Mouse (Mus musculus) midbrain, embryonic 16.5 days (tissue): ENCODE results near the gene Pemt. TPM values are rescaled to one million over a fixed set of nuclear protein-coding genes. Genes with fewer than 3 reads are reported as not detected.

ENCODE experiments used
- ATAC-seq: fragments of 200-750 bp; cut with Nextera tagmentation; 2 replicates; pipeline ENCODE4 v1.8.0; 2017; ENCODE audit warnings: moderate TSS enrichment
- H3K27ac ChIP-seq: fragments of 300-500 bp; sonication (generic); 2 replicates; pipeline ENCODE4 v1.5.1; 2014; ENCODE audit warnings: mild to moderate bottlenecking, low read length, mixed read lengths
- H3K27me3 ChIP-seq: fragments of 300-500 bp; sonication (generic); 2 replicates; pipeline ENCODE4 v1.6.1; 2014; ENCODE audit warnings: low read depth, low read length, mixed read lengths; ENCODE audit not compliant: control insufficient read depth, insufficient read depth
- H3K36me3 ChIP-seq: fragments of 300-500 bp; sonication (generic); 2 replicates; pipeline ENCODE4 v1.6.1; 2014; ENCODE audit warnings: mild to moderate bottlenecking, low read length, moderate library complexity, mixed read lengths; ENCODE audit not compliant: control insufficient read depth, insufficient read depth
- H3K4me1 ChIP-seq: fragments of 300-500 bp; sonication (generic); 2 replicates; pipeline ENCODE4 v1.6.1; 2014; ENCODE audit warnings: mild to moderate bottlenecking, low read length, mixed read lengths; ENCODE audit not compliant: control insufficient read depth, insufficient read depth
- H3K4me2 ChIP-seq: fragments of 300-500 bp; sonication (generic); 2 replicates; pipeline ENCODE4 v1.6.1; 2014; ENCODE audit warnings: mild to moderate bottlenecking, low read length, mixed read lengths
- H3K4me3 ChIP-seq: fragments of 300-500 bp; sonication (generic); 2 replicates; pipeline ENCODE4 v1.5.1; 2014; ENCODE audit warnings: low read depth, mild to moderate bottlenecking, low read length, moderate library complexity, mixed read lengths
- H3K9ac ChIP-seq: fragments of 300-500 bp; sonication (generic); 2 replicates; pipeline ENCODE4 v1.6.1; 2014; ENCODE audit warnings: low read depth, low read length, mixed read lengths
- H3K9me3 ChIP-seq: fragments of 300-500 bp; sonication (generic); replicated peaks from 2 replicates; pipeline ENCODE4 v1.6.1; 2014; ENCODE audit warnings: mild to moderate bottlenecking, low read length, mixed read lengths; ENCODE audit not compliant: control insufficient read depth, poor library complexity, severe bottlenecking
- WGBS: fragments of 180-500 bp; shearing (Covaris S2); extraction: QIAGEN DNeasy Blood & Tissue Kit; methylation state at CpG from one replicate; pipeline ENCODE4 v1.1.7; 2014; 5-methylcytosine and 5-hydroxymethylcytosine counted together
- polyA plus RNA-seq: library from polyadenylated mRNA; unstranded; fragments of >200 nt; fragmentation: Nextera tagmentation; extraction: Ambion mirVana; gene quantifications from 2 replicates; pipeline ENCODE4 v1.2.1, GENCODE M21; 2015

The Pemt gene
- polyA plus RNA-seq, 1 experiment from 2014 or later, result 9.4 TPM

GRCm38 (mm10) chr11:60036537-60037220 is 9.6 kb downstream of the Pemt start:
- Histone ChIP-seq H3K27me3 (no peaks in the 10 kb centered on the region), H3K27ac (no peak overlapping the region), H3K36me3 (no peaks in the 10 kb centered on the region), H3K9me3 (no peaks in the 10 kb centered on the region), H3K4me3 (no peak overlapping the region), H3K4me2 (no peak overlapping the region), H3K4me1 (no peaks in the 10 kb centered on the region), H3K9ac (no peak overlapping the region)
- ATAC-seq, result no peak
- WGBS, result 58% methylated on average over 5 of the region's 5 CpGs

GRCm38 (mm10) chr11:60034911-60035400 is 11.3 kb downstream of the Pemt start:
- ATAC-seq, result no peak
- H3K36me3 ChIP-seq, result no peaks in the 10 kb centered on the region
- H3K4me1 ChIP-seq, result no peaks in the 10 kb centered on the region
- no peak overlapping the region for H3K4me3 ChIP-seq
- H3K9ac ChIP-seq, result no peak overlapping the region
- H3K27ac ChIP-seq, result no peak overlapping the region
- H3K27me3 ChIP-seq, result no peaks in the 10 kb centered on the region
- no peak overlapping the region for H3K4me2 ChIP-seq
- no peaks in the 10 kb centered on the region for H3K9me3 ChIP-seq
- 84% methylated on average over 8 of the region's 8 CpGs for WGBS

- 69% methylated on average over 6 of the region's 6 CpGs for WGBS
- Histone ChIP-seq H3K9me3 (no peaks in the 10 kb centered on the region), H3K27ac (no peak overlapping the region), H3K4me1 (no peaks in the 10 kb centered on the region), H3K36me3 (no peaks in the 10 kb centered on the region), H3K27me3 (no peaks in the 10 kb centered on the region), H3K4me3 (no peak overlapping the region), H3K4me2 (no peak overlapping the region), H3K9ac (no peak overlapping the region)
- no peak for ATAC-seq
Observed at GRCm38 (mm10) chr11:60034293-60034692, 12.0 kb downstream of the Pemt start.

GRCm38 (mm10) chr11:60032586-60033430 is 13.5 kb downstream of the Pemt start:
- Histone ChIP-seq H3K27ac (no peak overlapping the region), H3K4me2 (no peak overlapping the region), H3K27me3 (no peaks in the 10 kb centered on the region), H3K4me3 (no peak overlapping the region), H3K36me3 (no peaks in the 10 kb centered on the region), H3K4me1 (no peaks in the 10 kb centered on the region), H3K9ac (no peak overlapping the region), H3K9me3 (no peaks in the 10 kb centered on the region)
- no peak for ATAC-seq
- WGBS, result 85% methylated on average over 6 of the region's 6 CpGs

GRCm38 (mm10) chr11:60030747-60031331 is 15.4 kb downstream of the Pemt start:
- Histone ChIP-seq H3K9ac (no peak overlapping the region), H3K27me3 (no peaks in the 10 kb centered on the region), H3K9me3 (no peaks in the 10 kb centered on the region), H3K27ac (no peak overlapping the region), H3K4me3 (no peak overlapping the region), H3K36me3 (no peaks in the 10 kb centered on the region), H3K4me2 (no peak overlapping the region), H3K4me1 (no peaks in the 10 kb centered on the region)
- ATAC-seq, result no peak
- 82% methylated on average over 4 of the region's 4 CpGs for WGBS

- 64% methylated on average over 9 of the region's 9 CpGs for WGBS
- H3K4me2 ChIP-seq, result no peak overlapping the region
- ATAC-seq, result no peak
- H3K36me3 ChIP-seq, result no peaks in the 10 kb centered on the region
- no peak overlapping the region for H3K27ac ChIP-seq
- no peak overlapping the region for H3K4me3 ChIP-seq
- no peaks in the 10 kb centered on the region for H3K4me1 ChIP-seq
- no peaks in the 10 kb centered on the region for H3K9me3 ChIP-seq
- no peaks in the 10 kb centered on the region for H3K27me3 ChIP-seq
- no peak overlapping the region for H3K9ac ChIP-seq
Observed at GRCm38 (mm10) chr11:60029976-60030375, 16.3 kb downstream of the Pemt start.

GRCm38 (mm10) chr11:60027913-60028875 is 18.1 kb downstream of the Pemt start:
- H3K27ac ChIP-seq, result 0 out of 2 replicates have a peak overlapping the region, but pooled peaks have one; percentile 29
- 75% methylated on average over 10 of the region's 10 CpGs for WGBS
- no peaks in the 10 kb centered on the region for H3K4me1 ChIP-seq
- H3K9me3 ChIP-seq, result no peaks in the 10 kb centered on the region
- no peak overlapping the region for H3K4me2 ChIP-seq
- H3K36me3 ChIP-seq, result no peaks in the 10 kb centered on the region
- ATAC-seq, result peak; percentile 60
- H3K27me3 ChIP-seq, result no peaks in the 10 kb centered on the region
- no peak overlapping the region for H3K4me3 ChIP-seq
- no peak overlapping the region for H3K9ac ChIP-seq

GRCm38 (mm10) chr11:60027272-60027671 is 19.0 kb downstream of the Pemt start:
- H3K9ac ChIP-seq, result no peak overlapping the region
- H3K4me3 ChIP-seq, result no peak overlapping the region
- H3K9me3 ChIP-seq, result no peaks in the 10 kb centered on the region
- no peaks in the 10 kb centered on the region for H3K27me3 ChIP-seq
- H3K4me1 ChIP-seq, result no peaks in the 10 kb centered on the region
- H3K27ac ChIP-seq, result no peak overlapping the region
- no peaks in the 10 kb centered on the region for H3K36me3 ChIP-seq
- 8% methylated on average over 2 of the region's 2 CpGs for WGBS
- peak; percentile 36; the same call in 1 of the 2 replicates for ATAC-seq
- no peak overlapping the region for H3K4me2 ChIP-seq
